Mouse (Mus musculus) intestine, embryonic 15.5 days (tissue): ENCODE measurements around the gene Apc2. TPM values are rescaled to one million over a fixed set of nuclear protein-coding genes. Genes with fewer than 3 reads are reported as not detected.

ENCODE experiments used
- ATAC-seq: fragments of 200-750 bp; cut with Nextera tagmentation; 2 replicates; pipeline ENCODE4 v1.8.0; 2017; ENCODE audit warnings: moderate TSS enrichment, moderate library complexity
- H3K27ac ChIP-seq: fragments of 300-500 bp; sonication (generic); 2 replicates; pipeline ENCODE4 v1.5.1; 2015; ENCODE audit warnings: mild to moderate bottlenecking, inconsistent platforms
- H3K27me3 ChIP-seq: fragments of 300-500 bp; sonication (generic); replicated peaks from 2 replicates; pipeline ENCODE4 v1.6.1; 2015; ENCODE audit warnings: inconsistent platforms
- H3K36me3 ChIP-seq: fragments of 300-500 bp; sonication (generic); 2 replicates; pipeline ENCODE4 v1.6.1; 2015; ENCODE audit warnings: inconsistent platforms
- H3K4me1 ChIP-seq: fragments of 300-500 bp; sonication (generic); replicated peaks from 2 replicates; pipeline ENCODE4 v1.6.1; 2015; ENCODE audit warnings: inconsistent platforms
- H3K4me2 ChIP-seq: fragments of 300-500 bp; sonication (generic); replicated peaks from 2 replicates; pipeline ENCODE4 v1.6.1; 2015; ENCODE audit warnings: mild to moderate bottlenecking, inconsistent platforms
- H3K4me3 ChIP-seq: fragments of 300-500 bp; sonication (generic); replicated peaks from 2 replicates; pipeline ENCODE4 v1.5.1; 2015; ENCODE audit warnings: inconsistent platforms
- H3K9ac ChIP-seq: fragments of 300-500 bp; sonication (generic); 2 replicates; pipeline ENCODE4 v1.6.1; 2015; ENCODE audit warnings: inconsistent platforms
- H3K9me3 ChIP-seq: fragments of 300-500 bp; sonication (generic); 2 replicates; pipeline ENCODE4 v1.6.1; 2016; ENCODE audit warnings: inconsistent platforms
- WGBS: fragments of 180-500 bp; shearing (Covaris S2); methylation state at CpG from one replicate; pipeline ENCODE4 v1.1.7; 2015; 5-methylcytosine and 5-hydroxymethylcytosine counted together
- polyA plus RNA-seq: library from polyadenylated mRNA; unstranded; fragments of >200 nt; fragmentation: Nextera tagmentation; extraction: Ambion mirVana; gene quantifications from 2 replicates; pipeline ENCODE4 v1.2.1, GENCODE M21; 2015

Gene Apc2
- polyA plus RNA-seq, 1 experiment from 2014 or later, result 6.5 TPM

DNA sequence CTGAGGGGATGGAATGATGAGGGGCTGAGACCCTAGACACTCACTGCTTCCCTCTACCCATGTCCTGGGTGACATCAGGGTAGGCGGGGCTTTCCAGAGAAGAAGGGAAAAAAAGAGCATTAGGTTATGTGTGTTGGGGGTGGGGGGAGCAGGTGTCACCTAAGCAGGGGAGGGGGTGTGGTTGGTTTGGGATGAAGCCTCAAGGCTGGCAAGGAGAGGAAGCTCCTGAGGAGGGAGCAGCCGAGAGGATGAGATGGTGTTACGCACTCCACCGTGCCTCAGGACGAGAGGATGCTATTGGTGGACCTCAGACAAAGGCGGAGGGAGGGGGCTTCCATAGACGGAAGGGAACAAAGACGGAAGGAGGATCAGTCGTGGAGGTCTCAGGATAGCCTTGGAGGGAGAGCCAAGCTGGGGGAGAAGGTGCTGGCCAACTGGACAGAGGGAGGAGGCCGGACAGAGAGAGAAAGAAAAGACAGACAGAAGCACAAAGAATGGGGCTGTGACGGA lies 5.0 kb downstream of the Apc2 start:
- 35% methylated on average over 11 of the region's 11 CpGs for WGBS
- Histone ChIP-seq H3K27ac (no peak overlapping the region), H3K4me2 (0 out of 2 replicates have a peak overlapping the region, but pooled peaks have one; percentile 2), H3K9me3 (no peaks in the 10 kb centered on the region), H3K36me3 (no peaks in the 10 kb centered on the region), H3K27me3 (peaks cover 68% of the 10 kb centered on the region), H3K4me3 (0 out of 2 replicates have a peak overlapping the region, but pooled peaks have one; percentile 2), H3K9ac (no peak overlapping the region), H3K4me1 (peaks cover 17% of the 10 kb centered on the region)
- ATAC-seq, result no peak

- Histone ChIP-seq H3K9ac (0 out of 2 replicates have a peak overlapping the region, but pooled peaks have one; percentile 6), H3K9me3 (no peaks in the 10 kb centered on the region), H3K27ac (no peak overlapping the region), H3K4me3 (0 out of 2 replicates have a peak overlapping the region, but pooled peaks have one; percentile 2), H3K36me3 (no peaks in the 10 kb centered on the region), H3K27me3 (peaks cover 74% of the 10 kb centered on the region), H3K4me2 (peak overlapping the region; percentile 9; the same call in 1 of the 2 replicates), H3K4me1 (peaks cover 12% of the 10 kb centered on the region)
- 76% methylated on average over 10 of the region's 10 CpGs for WGBS
- ATAC-seq, result no peak
These were observed 5.7 kb downstream of the Apc2 start for GRCm38 (mm10) chr10:80301256-80302081.

DNA sequence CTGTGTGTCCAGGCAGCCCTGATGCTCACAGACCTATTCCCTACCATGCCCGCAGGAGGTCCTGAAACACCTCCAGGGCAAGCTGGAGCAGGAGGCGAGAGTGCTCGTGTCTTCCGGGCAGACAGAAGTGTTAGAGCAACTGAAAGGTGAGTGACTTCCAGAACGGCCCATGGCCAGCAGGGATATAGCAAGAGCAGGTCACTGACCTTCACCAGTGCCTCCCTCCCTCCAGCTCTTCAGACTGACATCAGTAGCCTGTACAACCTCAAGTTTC lies 6.2 kb downstream of the Apc2 start:
- WGBS, result 51% methylated on average over 5 of the region's 5 CpGs

GRCm38 (mm10) chr10:80302471-80302881 lies 6.7 kb downstream of the Apc2 start:
- 0 out of 2 replicates have a peak overlapping the region, but pooled peaks have one; percentile 6 for H3K9ac ChIP-seq
- peaks cover 12% of the 10 kb centered on the region for H3K4me1 ChIP-seq
- peak; percentile 39 for ATAC-seq
- no peaks in the 10 kb centered on the region for H3K36me3 ChIP-seq
- peak overlapping the region; percentile 40; the same call in 1 of the 2 replicates for H3K27ac ChIP-seq
- H3K4me3 ChIP-seq, result no peak overlapping the region
- peaks cover 73% of the 10 kb centered on the region for H3K27me3 ChIP-seq
- WGBS, result 11% methylated on average over 9 of the region's 9 CpGs
- H3K4me2 ChIP-seq, result peak overlapping the region; percentile 17
- H3K9me3 ChIP-seq, result no peaks in the 10 kb centered on the region

More for the DNA sequence above, 6.2 kb downstream of the Apc2 start:
- Histone ChIP-seq H3K27ac (peak overlapping the region; percentile 40; the same call in 1 of the 2 replicates), H3K4me3 (no peak overlapping the region), H3K9ac (0 out of 2 replicates have a peak overlapping the region, but pooled peaks have one; percentile 6), H3K9me3 (no peaks in the 10 kb centered on the region), H3K27me3 (peaks cover 76% of the 10 kb centered on the region), H3K4me2 (peak overlapping the region; percentile 17), H3K4me1 (peaks cover 12% of the 10 kb centered on the region), H3K36me3 (no peaks in the 10 kb centered on the region)
- no peak for ATAC-seq

GRCm38 (mm10) chr10:80304458-80304857 lies 8.7 kb downstream of the Apc2 start:
- peak overlapping the region; percentile 46 for H3K4me2 ChIP-seq
- H3K4me1 ChIP-seq, result peaks cover 12% of the 10 kb centered on the region
- H3K9me3 ChIP-seq, result no peaks in the 10 kb centered on the region
- H3K27ac ChIP-seq, result no peak overlapping the region
- H3K27me3 ChIP-seq, result peaks cover 57% of the 10 kb centered on the region
- ATAC-seq, result no peak
- 23% methylated on average over 12 of the region's 12 CpGs for WGBS
- no peaks in the 10 kb centered on the region for H3K36me3 ChIP-seq
- H3K4me3 ChIP-seq, result peak overlapping the region; percentile 11; the same call in 1 of the 2 replicates
- no peak overlapping the region for H3K9ac ChIP-seq

GRCm38 (mm10) chr10:80304862-80305261 lies 9.1 kb downstream of the Apc2 start:
- peak overlapping the region; percentile 11; the same call in 1 of the 2 replicates for H3K4me3 ChIP-seq
- peaks cover 12% of the 10 kb centered on the region for H3K4me1 ChIP-seq
- H3K36me3 ChIP-seq, result no peaks in the 10 kb centered on the region
- no peak overlapping the region for H3K9ac ChIP-seq
- no peaks in the 10 kb centered on the region for H3K9me3 ChIP-seq
- H3K4me2 ChIP-seq, result peak overlapping the region; percentile 46
- no peak overlapping the region for H3K27ac ChIP-seq
- H3K27me3 ChIP-seq, result peaks cover 53% of the 10 kb centered on the region
- peak; percentile 52; the same call in 1 of the 2 replicates for ATAC-seq
- WGBS, result 13% methylated on average over 25 of the region's 25 CpGs

- Histone ChIP-seq H3K4me2 (no peak overlapping the region), H3K27me3 (peaks cover 63% of the 10 kb centered on the region), H3K27ac (no peak overlapping the region), H3K36me3 (no peaks in the 10 kb centered on the region), H3K4me3 (no peak overlapping the region), H3K9me3 (no peaks in the 10 kb centered on the region), H3K4me1 (peaks cover 26% of the 10 kb centered on the region), H3K9ac (no peak overlapping the region)
- no peak for ATAC-seq
- 81% methylated on average over 16 of the region's 16 CpGs for WGBS
These were observed 15.8 kb downstream of the Apc2 start for GRCm38 (mm10) chr10:80311560-80311959.

- H3K9ac ChIP-seq, result no peak overlapping the region
- no peak overlapping the region for H3K4me3 ChIP-seq
- no peak for ATAC-seq
- H3K4me1 ChIP-seq, result peaks cover 34% of the 10 kb centered on the region
- no peaks in the 10 kb centered on the region for H3K9me3 ChIP-seq
- no peak overlapping the region for H3K27ac ChIP-seq
- H3K4me2 ChIP-seq, result no peak overlapping the region
- H3K27me3 ChIP-seq, result peaks cover 62% of the 10 kb centered on the region
- 64% methylated on average over 54 of the region's 54 CpGs for WGBS
- 0 out of 2 replicates have a peak, but pooled peaks cover 3% of the 10 kb centered on the region for H3K36me3 ChIP-seq
These were observed 17.1 kb downstream of the Apc2 start for GRCm38 (mm10) chr10:80312586-80313504.

DNA sequence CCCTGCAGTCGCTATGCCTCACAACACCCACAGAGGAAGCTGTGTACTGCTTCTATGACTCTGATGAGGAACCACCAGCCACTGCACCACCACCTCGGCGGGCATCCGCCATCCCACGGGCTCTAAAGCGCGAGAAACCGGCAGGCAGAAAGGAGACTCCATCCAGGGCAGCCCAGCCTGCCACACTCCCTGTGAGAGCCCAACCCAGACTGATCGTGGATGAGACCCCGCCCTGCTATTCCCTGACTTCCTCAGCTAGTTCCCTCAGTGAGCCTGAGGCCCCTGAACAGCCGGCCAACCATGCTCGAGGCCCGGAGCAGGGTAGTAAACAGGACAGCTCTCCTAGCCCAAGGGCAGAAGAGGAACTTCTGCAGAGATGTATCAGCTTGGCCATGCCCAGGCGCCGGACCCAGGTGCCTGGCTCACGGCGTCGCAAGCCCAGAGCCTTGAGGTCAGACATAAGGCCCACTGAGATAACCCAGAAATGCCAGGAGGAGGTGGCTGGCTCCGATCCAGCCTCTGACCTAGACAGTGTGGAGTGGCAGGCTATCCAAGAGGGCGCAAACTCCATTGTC lies 17.9 kb downstream of the Apc2 start:
- ATAC-seq, result peak; percentile 32
- no peak overlapping the region for H3K4me3 ChIP-seq

GRCm38 (mm10) chr10:80314494-80315001 lies 18.8 kb downstream of the Apc2 start:
- H3K9me3 ChIP-seq, result no peaks in the 10 kb centered on the region
- ATAC-seq, result no peak
- no peak overlapping the region for H3K27ac ChIP-seq
- H3K9ac ChIP-seq, result no peak overlapping the region
- WGBS, result 54% methylated on average over 16 of the region's 16 CpGs
- H3K27me3 ChIP-seq, result peaks cover 62% of the 10 kb centered on the region
- H3K4me3 ChIP-seq, result no peak overlapping the region
- peaks cover 10% of the 10 kb centered on the region; the same call in 1 of the 2 replicates for H3K36me3 ChIP-seq
- H3K4me1 ChIP-seq, result peaks cover 44% of the 10 kb centered on the region
- no peak overlapping the region for H3K4me2 ChIP-seq

More for the DNA sequence above, 17.9 kb downstream of the Apc2 start:
- peak overlapping the region; percentile 14; the same call in 1 of the 2 replicates for H3K4me2 ChIP-seq
- H3K36me3 ChIP-seq, result peaks cover 9% of the 10 kb centered on the region; the same call in 1 of the 2 replicates
- H3K4me1 ChIP-seq, result peaks cover 36% of the 10 kb centered on the region
- no peak overlapping the region for H3K27ac ChIP-seq
- H3K9me3 ChIP-seq, result no peaks in the 10 kb centered on the region
- WGBS, result 40% methylated on average over 20 of the region's 20 CpGs
- peaks cover 62% of the 10 kb centered on the region for H3K27me3 ChIP-seq
- H3K9ac ChIP-seq, result no peak overlapping the region; the same call in 1 of the 2 replicates

- Histone ChIP-seq H3K4me3 (no peak overlapping the region), H3K36me3 (peaks cover 10% of the 10 kb centered on the region; the same call in 1 of the 2 replicates), H3K9me3 (no peaks in the 10 kb centered on the region), H3K9ac (no peak overlapping the region), H3K4me1 (peaks cover 45% of the 10 kb centered on the region), H3K4me2 (no peak overlapping the region), H3K27ac (no peak overlapping the region), H3K27me3 (peaks cover 62% of the 10 kb centered on the region)
- 38% methylated on average over 27 of the region's 27 CpGs for WGBS
- ATAC-seq, result no peak
These were observed 19.5 kb downstream of the Apc2 start for GRCm38 (mm10) chr10:80315315-80315714.
